24 mouse cellular contexts compared by ENCODE assay signal in genomic region chr4:138071497-138071896, GRCm38 (mm10).
DNase-seq lines count a peak whose midpoint lies in the region; ATAC-seq and TF ChIP-seq lines count a peak whose summit lies in the region.
"Had no signal": no experiment of that assay in that cellular context is flagged by ENCODE, and none has a peak within 500 bp of the region (broad histone marks: within the 10 kb centered on the region; RNA-seq: fewer than 3 reads in every experiment).

No protein-coding gene starts in this region.

- H3K27me3 ChIP-seq in forebrain, embryonic 12.5 days: no peaks in the 10 kb centered on the region
- H3K27me3 ChIP-seq in forebrain, embryonic 11.5 days (ENCODE audit: control insufficient read depth, insufficient read depth, low read length): no peaks in the 10 kb centered on the region
- no peaks in the 10 kb centered on the region for H3K27me3 ChIP-seq in heart, embryonic 14.5 days (ENCODE audit: control insufficient read depth, insufficient read depth, low read length)
- no peaks in the 10 kb centered on the region for H3K27me3 ChIP-seq in forebrain, embryonic 15.5 days
- H3K27me3 ChIP-seq: embryonic facial prominence, embryonic 13.5 days; limb, embryonic 13.5 days; liver, embryonic 15.5 days; midbrain, embryonic 15.5 days; stomach, embryonic 15.5 days had no signal

- peak overlapping the region; percentile 27; the same call in 1 of the 2 replicates for H3K27ac ChIP-seq in forebrain, embryonic 12.5 days
- no peak overlapping the region for H3K27ac ChIP-seq in forebrain, embryonic 11.5 days (ENCODE audit: low read depth, low read length)
- peak overlapping the region; percentile 2 to 48; a peak in 2 of 4 replicates for H3K27ac ChIP-seq in heart, embryonic 14.5 days (replicated peaks in 1 of 2; ENCODE audit: control insufficient read depth in 1 of 2, insufficient read depth in 1 of 2, low read depth in 2 of 2, low read length in 2 of 2)
- H3K27ac ChIP-seq in left cerebral cortex, adult 2 months: peak overlapping the region; percentile 41
- 0 out of 2 replicates have a peak overlapping the region, but pooled peaks have one; percentile 1 for H3K27ac ChIP-seq in forebrain, embryonic 15.5 days (replicated peaks)
- H3K27ac ChIP-seq: embryonic facial prominence, embryonic 13.5 days; hindbrain, embryonic 14.5 days; limb, embryonic 13.5 days; liver, embryonic 15.5 days; macrophage; midbrain, embryonic 15.5 days; stomach, embryonic 15.5 days had no signal

- no peak for DNase-seq in forebrain, embryonic 11.5 days (ENCODE audit: low spot score)
- DNase-seq in heart, postnatal 25 days (ENCODE audit: low spot score): no peak
- DNase-seq in left cerebral cortex, adult 2 months (ENCODE audit: extremely low spot score in 1 of 2, low spot score in 2 of 2): no peak
- DNase-seq in left cerebral cortex, postnatal 14 days (ENCODE audit: low spot score in 2 of 2): no peak
- DNase-seq: adrenal gland, postnatal 25 days; cerebellum, adult 11-12 months; cerebellum, postnatal 14 days; kidney, postnatal 4 days; thymus, adult 18-20 months; thymus, postnatal 4 days had no signal

- 42% methylated on average over 6 of the region's 6 CpGs for whole genome bisulfite sequencing in forebrain, embryonic 12.5 days
- 55% methylated on average over 6 of the region's 6 CpGs for WGBS in forebrain, embryonic 11.5 days
- 37% methylated on average over 6 of the region's 6 CpGs for WGBS in heart, embryonic 14.5 days
- 27% methylated on average over 6 of the region's 6 CpGs for WGBS in forebrain, embryonic 15.5 days

- peaks cover 25% of the 10 kb centered on the region for H3K36me3 ChIP-seq in forebrain, embryonic 12.5 days (replicated peaks)
- no peaks in the 10 kb centered on the region for H3K36me3 ChIP-seq in forebrain, embryonic 11.5 days (ENCODE audit: control insufficient read depth, insufficient read depth, low read length)
- 0 out of 2 replicates have a peak, but pooled peaks cover 9% of the 10 kb centered on the region for H3K36me3 ChIP-seq in heart, embryonic 14.5 days (ENCODE audit: control insufficient read depth, insufficient read depth, low read length)
- H3K36me3 ChIP-seq in forebrain, embryonic 15.5 days: no peaks in the 10 kb centered on the region
- H3K36me3 ChIP-seq: midbrain, embryonic 15.5 days; stomach, embryonic 15.5 days had no signal

- no peak overlapping the region for H3K4me3 ChIP-seq in forebrain, embryonic 12.5 days (replicated peaks)
- H3K4me3 ChIP-seq in forebrain, embryonic 11.5 days (ENCODE audit: low read depth, low read length): no peak overlapping the region
- no peak overlapping the region for H3K4me3 ChIP-seq in heart, embryonic 14.5 days (ENCODE audit: control insufficient read depth in 1 of 2, insufficient read depth in 1 of 2, low read depth in 1 of 2, low read length in 2 of 2)
- H3K4me3 ChIP-seq in left cerebral cortex, adult 2 months: no peak overlapping the region
- H3K4me3 ChIP-seq in forebrain, embryonic 15.5 days: no peak overlapping the region
- H3K4me3 ChIP-seq: embryonic facial prominence, embryonic 13.5 days; limb, embryonic 13.5 days; liver, embryonic 15.5 days; midbrain, embryonic 15.5 days; myocyte; stomach, embryonic 15.5 days had no signal

- H3K4me1 ChIP-seq in forebrain, embryonic 12.5 days: peaks cover 12% of the 10 kb centered on the region; the same call in 1 of the 2 replicates
- H3K4me1 ChIP-seq in forebrain, embryonic 11.5 days (replicated peaks; ENCODE audit: control insufficient read depth, insufficient read depth, low read length): no peaks in the 10 kb centered on the region
- peaks cover 14 to 25% of the 10 kb centered on the region in 2 experiments for H3K4me1 ChIP-seq in heart, embryonic 14.5 days (ENCODE audit: control insufficient read depth in 2 of 2, insufficient read depth in 2 of 2, low read length in 2 of 2)
- H3K4me1 ChIP-seq in forebrain, embryonic 15.5 days: peaks cover 25% of the 10 kb centered on the region

- no peaks in the 10 kb centered on the region for H3K9me3 ChIP-seq in forebrain, embryonic 12.5 days
- no peaks in the 10 kb centered on the region for H3K9me3 ChIP-seq in forebrain, embryonic 11.5 days (ENCODE audit: control insufficient read depth, low read length)
- H3K9me3 ChIP-seq in heart, embryonic 14.5 days (ENCODE audit: control insufficient read depth, low read length): no peaks in the 10 kb centered on the region
- H3K9me3 ChIP-seq in forebrain, embryonic 15.5 days: no peaks in the 10 kb centered on the region
- H3K9me3 ChIP-seq: embryonic facial prominence, embryonic 13.5 days; limb, embryonic 13.5 days; liver, embryonic 15.5 days; midbrain, embryonic 15.5 days; stomach, embryonic 15.5 days had no signal

- ATAC-seq in forebrain, embryonic 12.5 days (ENCODE audit: low FRiP score): no peak
- ATAC-seq in forebrain, embryonic 11.5 days (replicated peaks; ENCODE audit: low FRiP score): no peak
- ATAC-seq in heart, embryonic 14.5 days (ENCODE audit: insufficient number of reproducible peaks, insufficient read depth, low FRiP score, low read depth): no peak
- ATAC-seq in forebrain, embryonic 15.5 days (replicated peaks): no peak; the same call in 1 of the 2 replicates
- no peak for ATAC-seq in activated CD4-positive, CD25-positive, alpha-beta regulatory T cell, adult 4 months
- ATAC-seq: CD4-positive, CD25-positive, alpha-beta regulatory T cell, adult 4 months; intestine, embryonic 16.5 days; midbrain, embryonic 15.5 days had no signal

- no peak for TF ChIP-seq CTCF in left cerebral cortex, adult 2 months (IDR thresholded peaks at IDR 0.05)

- intact Hi-C loops in heart, postnatal 25 days (cut with DNase I): no loop called here
- intact Hi-C loops in left cerebral cortex, adult 2 months (cut with DNase I): no loop called here
- intact Hi-C loops in left cerebral cortex, postnatal 14 days (cut with DNase I): no loop called here

- no peak overlapping the region for H3K4me2 ChIP-seq in forebrain, embryonic 12.5 days
- no peak overlapping the region for H3K4me2 ChIP-seq in forebrain, embryonic 11.5 days (ENCODE audit: low read depth, low read length, severe bottlenecking)
- no peak overlapping the region for H3K4me2 ChIP-seq in heart, embryonic 14.5 days (ENCODE audit: low read length)
- no peak overlapping the region for H3K4me2 ChIP-seq in forebrain, embryonic 15.5 days (replicated peaks)
- H3K4me2 ChIP-seq: embryonic facial prominence, embryonic 13.5 days; hindbrain, embryonic 14.5 days; limb, embryonic 13.5 days; liver, embryonic 15.5 days; midbrain, embryonic 15.5 days; stomach, embryonic 15.5 days had no signal

- no peak overlapping the region for H3K9ac ChIP-seq in forebrain, embryonic 12.5 days
- H3K9ac ChIP-seq in forebrain, embryonic 11.5 days (ENCODE audit: low read length): no peak overlapping the region
- H3K9ac ChIP-seq in heart, embryonic 14.5 days (ENCODE audit: low read length): no peak overlapping the region
- no peak overlapping the region for H3K9ac ChIP-seq in forebrain, embryonic 15.5 days (replicated peaks)
- H3K9ac ChIP-seq: embryonic facial prominence, embryonic 13.5 days; hindbrain, embryonic 14.5 days; limb, embryonic 13.5 days; liver, embryonic 15.5 days; midbrain, embryonic 15.5 days; stomach, embryonic 15.5 days had no signal
